Mouse (Mus musculus): ENCODE results near the gene Smok3c.

DNA sequence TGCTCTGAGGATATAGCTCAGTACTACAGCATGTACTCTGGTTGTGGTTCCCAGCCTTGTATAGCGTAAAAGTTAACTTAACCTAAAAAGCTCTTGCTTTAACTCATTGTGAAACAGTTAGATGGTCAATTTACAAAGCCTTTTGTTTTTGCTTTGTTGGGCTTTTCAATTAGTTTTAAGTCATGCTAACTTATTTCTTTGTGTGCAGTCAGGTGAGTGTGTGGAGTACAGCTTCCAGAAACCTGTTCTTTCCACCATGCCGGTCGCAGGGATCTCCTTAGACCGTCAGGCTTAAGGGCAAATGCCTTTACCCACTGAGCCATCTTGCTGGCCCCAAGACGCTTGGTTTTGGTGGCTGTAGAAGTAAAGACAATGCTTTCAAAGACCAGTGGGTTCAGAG lies 37.7 kb downstream of the Smok3c start:
- TF ChIP-seq CTCF (IDR thresholded peaks at IDR 0.05; ENCODE audit: control insufficient read depth, insufficient read depth, insufficient read length) (no peak), MYOG (IDR thresholded peaks at IDR 0.05; ENCODE audit: control insufficient read depth, extremely low read depth, insufficient read length) (no peak), CEBPB (IDR thresholded peaks at IDR 0.05; ENCODE audit: low read depth) (no peak), MYOD1 (IDR thresholded peaks at IDR 0.05; ENCODE audit: control insufficient read depth, insufficient read length, low read depth) (no peak), USF1 (IDR thresholded peaks at IDR 0.05; ENCODE audit: low read depth) (no peak), MAX (IDR thresholded peaks at IDR 0.05) (no peak)
